Mouse (Mus musculus) heart, embryonic 15.5 days (tissue): ENCODE measurements around the gene BC049715. TPM values are rescaled to one million over a fixed set of nuclear protein-coding genes. Genes with fewer than 3 reads are reported as not detected.
"Not testable (repeated sequence)": the region's sequence is repeated elsewhere in the genome, so short reads cannot be mapped to it uniquely, and the experiment has no call there.

ENCODE experiments used
- ATAC-seq: fragments of 200-750 bp; cut with Nextera tagmentation; replicated peaks from 2 replicates; pipeline ENCODE4 v1.8.0; 2017; ENCODE audit warnings: low read depth, moderate TSS enrichment; ENCODE audit not compliant: insufficient number of reproducible peaks, insufficient read depth, low FRiP score
- H3K27ac ChIP-seq: fragments of 300-500 bp; sonication (generic); 2 replicates; pipeline ENCODE4 v1.5.1; 2015; ENCODE audit warnings: mild to moderate bottlenecking, inconsistent platforms
- H3K27me3 ChIP-seq: fragments of 300-500 bp; sonication (generic); 2 replicates; pipeline ENCODE4 v1.6.1; 2015; ENCODE audit warnings: inconsistent platforms
- H3K36me3 ChIP-seq: fragments of 300-500 bp; sonication (generic); 2 replicates; pipeline ENCODE4 v1.6.1; 2015; ENCODE audit warnings: mild to moderate bottlenecking, inconsistent platforms
- H3K4me1 ChIP-seq: fragments of 300-500 bp; sonication (generic); replicated peaks from 2 replicates; pipeline ENCODE4 v1.6.1; 2015; ENCODE audit warnings: inconsistent platforms
- H3K4me2 ChIP-seq: fragments of 300-500 bp; sonication (generic); 2 replicates; pipeline ENCODE4 v1.6.1; 2015; ENCODE audit warnings: inconsistent platforms, mild to moderate bottlenecking, moderate library complexity
- H3K4me3 ChIP-seq: fragments of 300-500 bp; sonication (generic); 2 replicates; pipeline ENCODE4 v1.5.1; 2015; ENCODE audit warnings: mild to moderate bottlenecking, inconsistent platforms
- H3K9ac ChIP-seq: fragments of 300-500 bp; sonication (generic); 2 replicates; pipeline ENCODE4 v1.6.1; 2015; ENCODE audit warnings: mild to moderate bottlenecking, inconsistent platforms
- H3K9me3 ChIP-seq: fragments of 300-500 bp; sonication (generic); replicated peaks from 2 replicates; pipeline ENCODE4 v1.6.1; 2016; ENCODE audit warnings: inconsistent platforms
- WGBS: fragments of 180-500 bp; shearing (Covaris S2); methylation state at CpG from one replicate; pipeline ENCODE4 v1.1.7; 2015; ENCODE audit warnings: mixed read lengths; 5-methylcytosine and 5-hydroxymethylcytosine counted together
- polyA plus RNA-seq: library from polyadenylated mRNA; unstranded; fragments of >200 nt; fragmentation: Nextera tagmentation; extraction: Ambion mirVana; gene quantifications from 2 replicates; pipeline ENCODE4 v1.2.1, GENCODE M21; 2015

Gene BC049715
- polyA plus RNA-seq, result 1.3 and 1.9 TPM in 2 replicates

DNA sequence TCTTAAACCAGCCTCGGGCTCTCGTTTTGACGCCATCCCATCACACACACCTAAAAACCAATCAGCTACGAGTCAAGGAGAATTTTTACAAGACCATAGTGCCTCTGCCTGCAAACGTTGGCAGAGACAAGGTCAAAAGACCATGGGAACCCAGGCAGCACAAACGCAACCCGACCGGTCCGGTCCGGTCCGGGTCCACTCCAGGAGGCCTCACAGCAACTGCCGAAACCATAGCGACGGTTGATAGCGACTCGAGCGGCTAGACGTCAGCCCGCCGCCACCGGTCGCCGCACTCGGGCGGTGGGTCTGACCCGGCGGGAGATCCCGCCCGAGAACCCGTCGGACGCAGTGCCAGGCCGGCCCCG, at the start of gene BC049715:
Gene BC049715, plus strand, starts transcription at position 111 of the 365 bp plus-strand sequence.
- no peaks in the 10 kb centered on the region for H3K27me3 ChIP-seq
- under 1% methylated on average over 34 of the region's 34 CpGs for WGBS
- H3K9ac ChIP-seq, result peak within 1 kb of the TSS; percentile 97
- H3K4me1 ChIP-seq, result peaks cover 6% of the 10 kb centered on the region
- no peak for ATAC-seq
- H3K27ac ChIP-seq, result peak within 1 kb of the TSS; percentile 84
- peaks cover 27% of the 10 kb centered on the region for H3K36me3 ChIP-seq
- H3K4me3 ChIP-seq, result peak within 1 kb of the TSS; percentile 73
- H3K9me3 ChIP-seq, result no peaks in the 10 kb centered on the region
- peak within 1 kb of the TSS; percentile 72 for H3K4me2 ChIP-seq

DNA sequence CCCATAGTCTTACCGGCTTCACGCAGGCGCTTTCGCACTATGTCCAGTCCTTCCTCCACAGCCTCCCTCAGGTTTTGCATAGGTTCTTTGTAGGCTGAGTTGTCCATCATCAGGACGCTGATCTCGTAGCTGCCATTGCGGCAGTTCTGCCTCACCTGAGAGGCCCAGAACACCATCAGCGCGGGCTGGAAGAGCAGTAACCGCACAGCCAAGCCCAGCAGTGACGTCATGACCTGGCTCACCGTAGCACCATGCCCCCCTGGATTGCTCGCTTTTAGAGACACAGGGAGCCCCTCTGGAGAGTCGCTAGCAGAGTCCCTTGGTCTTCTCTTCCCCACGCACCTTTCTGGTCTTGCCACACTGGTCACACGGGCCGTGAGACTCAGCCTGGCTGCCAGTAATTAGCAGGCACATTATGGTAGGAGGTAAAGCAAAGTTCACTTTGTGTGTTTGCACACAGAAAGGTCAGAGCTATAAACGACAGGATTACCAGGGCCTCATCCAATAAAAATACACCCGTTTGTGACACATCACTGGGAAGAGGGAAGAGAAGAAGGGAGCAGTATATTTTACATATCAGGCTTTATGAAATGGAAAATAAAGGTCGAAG, 45.9 kb upstream of the BC049715 start, which contains the start of gene Gucy2c:
Gene Gucy2c, minus strand, starts transcription at position 389 of the 610 bp plus-strand sequence.
- ATAC-seq, result no peak
- no peaks in the 10 kb centered on the region for H3K9me3 ChIP-seq
- no peaks in the 10 kb centered on the region for H3K4me1 ChIP-seq
- no peak within 1 kb of the TSS for H3K4me2 ChIP-seq
- WGBS, result 76% methylated on average over 20 of the region's 20 CpGs
- H3K4me3 ChIP-seq, result no peak within 1 kb of the TSS
- H3K27me3 ChIP-seq, result no peaks in the 10 kb centered on the region
- H3K27ac ChIP-seq, result no peak within 1 kb of the TSS
- H3K9ac ChIP-seq, result no peak within 1 kb of the TSS
- H3K36me3 ChIP-seq, result no peaks in the 10 kb centered on the region

DNA sequence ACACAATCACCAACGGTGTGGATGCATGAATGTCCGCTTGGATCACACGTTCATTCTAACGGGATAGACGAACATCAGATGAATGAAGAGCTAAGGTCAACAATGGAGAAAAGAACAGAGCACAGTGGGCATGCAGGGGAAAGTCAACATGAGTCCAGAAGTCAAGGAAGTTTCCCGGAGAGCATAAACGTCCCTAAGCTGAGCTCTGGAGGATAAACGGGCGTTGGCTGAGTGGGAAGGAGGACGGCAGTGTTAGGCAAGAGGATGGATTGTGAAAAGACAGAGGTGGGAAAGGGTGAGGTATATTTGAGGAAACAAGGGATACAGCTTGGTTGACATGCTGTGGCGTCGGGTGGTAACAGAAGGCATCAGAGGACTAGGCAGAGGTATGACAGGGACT, 45.3 kb upstream of the BC049715 start:
- Histone ChIP-seq H3K4me2 (no peak overlapping the region), H3K4me3 (no peak overlapping the region), H3K9me3 (no peaks in the 10 kb centered on the region), H3K27ac (no peak overlapping the region), H3K36me3 (no peaks in the 10 kb centered on the region), H3K27me3 (no peaks in the 10 kb centered on the region), H3K4me1 (no peaks in the 10 kb centered on the region), H3K9ac (no peak overlapping the region)
- WGBS, result 79% methylated on average over 12 of the region's 12 CpGs
- ATAC-seq, result no peak

DNA sequence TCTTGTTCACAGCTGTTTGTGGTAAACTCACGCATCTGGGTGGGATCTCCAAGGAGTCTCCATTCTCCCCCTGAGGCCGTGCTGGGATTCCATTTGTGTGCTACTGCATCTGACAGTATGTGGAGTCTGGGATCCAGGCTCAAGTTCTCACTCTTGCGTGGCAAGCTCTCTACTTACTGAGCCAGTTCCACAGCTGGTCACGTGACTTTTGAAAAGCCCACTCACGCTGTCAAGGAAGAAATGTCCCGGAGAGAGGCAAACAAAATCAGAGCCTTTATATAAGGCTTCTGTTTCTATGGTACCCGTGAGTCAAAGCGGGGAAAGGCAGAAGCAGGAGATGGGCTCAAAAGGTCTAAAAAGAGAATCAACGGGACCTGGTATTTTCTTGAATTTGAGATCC, 44.7 kb upstream of the BC049715 start:
- H3K4me3 ChIP-seq, result no peak overlapping the region
- no peak overlapping the region for H3K4me2 ChIP-seq
- WGBS, result 85% methylated on average over 9 of the region's 9 CpGs
- no peak overlapping the region for H3K9ac ChIP-seq
- no peaks in the 10 kb centered on the region for H3K9me3 ChIP-seq
- no peaks in the 10 kb centered on the region for H3K4me1 ChIP-seq
- H3K27ac ChIP-seq, result no peak overlapping the region
- ATAC-seq, result no peak
- H3K36me3 ChIP-seq, result no peaks in the 10 kb centered on the region
- H3K27me3 ChIP-seq, result no peaks in the 10 kb centered on the region

DNA sequence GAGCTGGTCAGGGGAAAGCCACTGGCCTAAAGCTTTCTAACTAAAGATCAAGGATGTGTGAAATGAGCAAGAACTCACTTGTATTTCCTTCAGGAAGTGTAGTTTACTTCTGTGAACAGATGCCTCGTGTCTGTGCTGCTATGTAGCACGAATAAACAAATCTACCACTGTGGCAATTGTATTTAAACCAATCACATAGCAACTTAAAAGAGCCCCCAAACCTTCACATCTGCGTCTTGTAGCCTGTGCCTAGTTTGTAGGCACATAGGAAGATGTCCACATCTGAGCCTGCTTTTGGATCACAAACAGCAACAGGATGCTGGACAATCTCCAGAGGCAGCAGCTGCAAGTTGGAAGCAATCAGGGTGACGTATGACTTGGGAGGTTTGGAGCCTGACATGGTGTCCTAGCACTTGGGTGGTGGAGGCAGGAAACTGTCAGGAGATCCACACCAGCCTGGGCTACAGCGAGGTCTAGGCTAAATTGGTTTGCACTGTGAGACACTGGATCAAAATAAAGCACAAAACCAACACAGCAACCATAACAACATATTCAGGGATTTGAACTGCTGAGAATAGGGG, 37.9 kb upstream of the BC049715 start:
- ATAC-seq, result no peak

DNA sequence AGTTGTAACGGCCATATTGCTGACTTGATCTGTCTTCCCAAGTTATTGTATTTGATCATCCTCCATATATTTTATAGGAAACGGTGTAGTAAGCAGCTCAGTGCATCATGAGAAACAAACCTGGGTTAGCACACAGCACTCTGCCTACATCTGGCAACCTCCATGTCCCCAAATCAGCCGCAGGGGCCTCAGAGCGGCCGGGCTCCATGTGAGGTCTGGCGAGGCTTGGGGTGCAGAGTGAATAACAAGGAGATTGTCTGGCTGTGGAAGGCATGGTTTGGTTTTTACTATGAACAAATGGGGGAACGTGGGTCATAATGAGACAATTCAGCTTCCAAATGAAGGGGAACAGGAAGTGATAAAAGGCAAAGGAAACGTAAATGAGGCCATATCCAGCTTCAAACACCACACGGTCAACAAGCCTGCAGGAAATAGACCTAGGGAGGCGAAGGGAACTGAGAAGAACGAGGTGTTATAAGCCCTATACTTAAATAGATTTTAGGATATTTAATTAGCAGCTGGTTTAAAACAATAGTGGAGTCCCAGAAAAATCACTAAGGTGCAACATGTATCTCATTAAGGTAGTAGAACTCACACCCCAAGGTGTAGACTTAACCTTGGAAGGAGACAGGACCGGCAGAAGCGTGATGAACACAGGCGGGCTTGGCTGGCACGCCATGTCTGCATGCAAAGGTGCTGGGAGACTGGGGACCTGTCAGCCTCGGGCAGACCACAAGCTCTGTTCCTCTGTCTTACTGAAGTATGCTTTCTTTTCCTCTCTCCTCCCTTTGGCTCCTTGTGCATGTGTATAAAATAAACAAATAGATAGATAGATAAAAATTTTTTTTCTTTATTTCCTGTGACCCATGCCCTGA, 34.3 kb upstream of the BC049715 start:
- peak overlapping the region; percentile 39 for H3K9ac ChIP-seq
- H3K9me3 ChIP-seq, result no peaks in the 10 kb centered on the region
- H3K4me1 ChIP-seq, result peaks cover 7% of the 10 kb centered on the region
- H3K27me3 ChIP-seq, result no peaks in the 10 kb centered on the region
- no peak for ATAC-seq
- H3K36me3 ChIP-seq, result no peaks in the 10 kb centered on the region
- H3K27ac ChIP-seq, result no peak overlapping the region
- peak overlapping the region; percentile 76 for H3K4me2 ChIP-seq
- H3K4me3 ChIP-seq, result peak overlapping the region; percentile 53
- 26% methylated on average over 16 of the region's 16 CpGs for WGBS

More for the DNA sequence above, 37.9 kb upstream of the BC049715 start:
- WGBS, result 53% methylated on average over 5 of the region's 5 CpGs
- peak overlapping the region; percentile 43; the same call in 1 of the 2 replicates for H3K27ac ChIP-seq
- H3K36me3 ChIP-seq, result no peaks in the 10 kb centered on the region
- H3K27me3 ChIP-seq, result no peaks in the 10 kb centered on the region
- H3K9ac ChIP-seq, result no peak overlapping the region
- H3K9me3 ChIP-seq, result no peaks in the 10 kb centered on the region
- H3K4me1 ChIP-seq, result peaks cover 7% of the 10 kb centered on the region
- no peak overlapping the region for H3K4me2 ChIP-seq
- no peak overlapping the region for H3K4me3 ChIP-seq

DNA sequence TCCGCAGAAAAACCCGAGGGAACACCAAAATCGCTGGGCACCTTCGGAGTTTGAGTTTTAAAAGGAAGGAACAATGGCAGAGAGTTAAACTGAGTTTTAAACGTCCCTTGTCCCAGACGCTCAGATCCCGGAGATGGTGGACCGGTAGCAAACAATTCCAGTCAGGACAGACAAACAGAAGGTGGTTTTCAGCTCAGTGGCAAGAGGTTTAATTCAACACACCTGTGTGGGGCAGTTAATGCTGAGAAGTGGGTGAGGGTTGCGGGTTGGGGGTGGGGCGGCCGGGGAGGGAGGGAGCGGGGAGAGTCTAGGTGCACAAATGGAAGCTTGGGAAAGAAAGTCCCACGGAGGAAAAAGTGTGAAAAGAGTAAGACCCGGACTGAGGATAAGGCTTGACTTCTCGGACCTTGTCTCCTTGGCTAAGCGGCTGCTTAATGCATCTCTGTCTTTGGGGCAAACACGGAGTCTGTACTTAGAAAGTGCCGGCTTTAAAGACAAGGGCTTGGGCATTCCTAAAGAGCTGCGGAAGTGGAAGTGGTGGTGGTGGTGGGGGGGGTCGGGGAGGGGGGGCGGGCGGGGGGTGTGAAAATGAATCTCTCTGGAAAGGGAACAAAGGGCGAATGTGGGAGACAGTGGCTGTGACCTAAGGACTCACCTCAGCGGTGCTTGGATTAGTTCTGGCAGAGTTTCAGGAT, 33.4 kb upstream of the BC049715 start:
- Histone ChIP-seq H3K4me3 (peak overlapping the region; percentile 53), H3K27me3 (no peaks in the 10 kb centered on the region), H3K9ac (peak overlapping the region; percentile 39), H3K4me1 (peaks cover 7% of the 10 kb centered on the region), H3K27ac (no peak overlapping the region), H3K4me2 (peak overlapping the region; percentile 76), H3K9me3 (no peaks in the 10 kb centered on the region), H3K36me3 (no peaks in the 10 kb centered on the region)
- ATAC-seq, result 0 out of 2 replicates have a peak, but pooled peaks have one; percentile 20
- 1% methylated on average over 24 of the region's 24 CpGs for WGBS

DNA sequence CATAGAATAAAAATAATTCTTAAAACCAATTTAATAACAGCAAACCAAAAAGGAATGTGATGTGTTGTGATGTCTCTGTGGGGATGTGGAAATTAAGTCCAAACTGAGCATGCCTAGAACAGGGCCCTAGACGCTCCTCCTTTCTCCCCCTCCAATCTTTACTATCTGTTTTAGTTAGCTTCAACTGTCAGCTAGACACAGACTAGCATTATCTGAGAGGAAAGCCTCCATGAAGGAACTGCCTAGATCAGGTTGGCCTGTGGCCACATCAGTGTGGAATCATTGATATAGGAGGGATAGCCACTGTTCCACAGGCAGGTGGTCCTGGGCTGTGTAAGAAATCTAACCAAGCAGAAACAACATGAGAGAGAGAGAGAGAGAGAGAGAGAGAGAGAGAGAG, 32.3 kb upstream of the BC049715 start:
- Histone ChIP-seq H3K36me3 (no peaks in the 10 kb centered on the region), H3K27me3 (no peaks in the 10 kb centered on the region), H3K27ac (no peak overlapping the region), H3K9me3 (no peaks in the 10 kb centered on the region), H3K4me1 (peaks cover 7% of the 10 kb centered on the region), H3K4me2 (no peak overlapping the region), H3K4me3 (no peak overlapping the region), H3K9ac (no peak overlapping the region)
- 53% methylated on average over 1 of the region's 1 CpGs for WGBS
- no peak for ATAC-seq

DNA sequence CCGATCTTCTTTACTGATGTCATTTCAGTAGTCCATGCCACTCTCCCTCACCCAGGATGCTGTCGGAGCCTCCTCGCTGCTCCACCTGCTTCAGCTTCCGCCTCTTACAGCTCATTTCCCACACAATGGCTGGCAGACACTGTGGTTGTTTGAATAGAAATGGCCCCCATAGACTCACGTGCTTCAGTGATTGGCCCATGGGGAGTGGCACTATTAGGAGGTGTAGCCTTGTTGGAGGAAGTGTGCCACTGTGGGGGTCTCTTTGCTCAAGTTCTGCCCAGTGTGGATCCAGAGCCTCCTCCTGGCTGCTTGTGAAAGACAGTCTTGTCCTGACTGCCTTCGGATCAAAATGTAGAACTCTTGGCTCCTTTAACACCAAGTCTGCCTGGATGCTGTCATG, 31.6 kb upstream of the BC049715 start:
- 60% methylated on average over 6 of the region's 6 CpGs for WGBS
- Histone ChIP-seq H3K9ac (no peak overlapping the region), H3K4me1 (peaks cover 7% of the 10 kb centered on the region), H3K4me3 (no peak overlapping the region), H3K4me2 (no peak overlapping the region), H3K27ac (no peak overlapping the region), H3K9me3 (no peaks in the 10 kb centered on the region), H3K36me3 (no peaks in the 10 kb centered on the region), H3K27me3 (no peaks in the 10 kb centered on the region)
- ATAC-seq, result no peak

DNA sequence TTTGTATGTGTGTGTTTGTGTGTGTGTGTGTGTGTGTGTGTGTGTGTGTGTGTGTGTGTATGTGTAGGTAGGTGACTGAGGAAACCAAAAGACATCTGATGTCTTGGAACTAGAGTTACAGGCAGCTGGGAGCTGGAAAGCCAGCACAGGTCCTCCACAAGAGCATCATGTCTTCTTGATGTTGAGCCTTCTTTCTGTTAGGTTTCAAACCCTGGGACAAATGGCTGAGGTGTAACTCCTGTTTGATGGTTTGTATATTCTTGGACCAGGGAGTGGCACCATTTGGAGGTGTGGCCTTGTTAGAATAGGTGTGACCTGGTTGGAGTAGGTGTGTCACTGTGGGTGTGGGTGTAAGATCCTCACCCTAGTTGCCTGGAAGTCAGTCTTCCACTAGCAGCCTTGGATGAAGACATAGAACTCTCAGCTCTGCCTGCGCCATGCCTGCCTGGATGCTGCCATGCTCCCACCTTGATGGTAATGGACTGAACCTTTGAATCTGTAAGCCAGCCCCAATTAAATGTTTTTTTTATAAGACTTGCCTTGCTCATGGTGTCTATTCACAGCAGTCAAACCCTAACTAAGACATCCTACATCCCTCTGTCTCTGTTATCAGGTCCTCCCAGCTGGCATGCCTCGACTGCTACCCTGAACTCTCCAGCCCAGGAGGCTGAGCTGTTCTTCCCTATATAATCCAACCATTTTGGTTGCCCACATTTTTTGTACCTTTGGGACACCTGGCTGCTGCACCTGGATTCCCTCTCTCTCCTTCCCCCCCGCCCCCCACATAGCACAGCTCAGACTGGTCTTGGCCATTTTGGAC, 29.3 kb upstream of the BC049715 start:
- not testable (repeated sequence) for H3K27ac ChIP-seq, H3K4me2 ChIP-seq, H3K4me3 ChIP-seq, H3K27me3 ChIP-seq, H3K9ac ChIP-seq, H3K4me1 ChIP-seq, H3K9me3 ChIP-seq, ATAC-seq, H3K36me3 ChIP-seq
- 71% methylated on average over 3 of the region's 3 CpGs for WGBS
